Mouse (Mus musculus): ENCODE data around the gene Amhr2.

The Amhr2 gene

GRCm38 (mm10) chr15:102445146-102445545 is at the start of gene Amhr2:
Gene Amhr2, plus strand, starts transcription at chr15:102445367.
- no peak for DNase-seq (ENCODE audit: low spot score)

DNA sequence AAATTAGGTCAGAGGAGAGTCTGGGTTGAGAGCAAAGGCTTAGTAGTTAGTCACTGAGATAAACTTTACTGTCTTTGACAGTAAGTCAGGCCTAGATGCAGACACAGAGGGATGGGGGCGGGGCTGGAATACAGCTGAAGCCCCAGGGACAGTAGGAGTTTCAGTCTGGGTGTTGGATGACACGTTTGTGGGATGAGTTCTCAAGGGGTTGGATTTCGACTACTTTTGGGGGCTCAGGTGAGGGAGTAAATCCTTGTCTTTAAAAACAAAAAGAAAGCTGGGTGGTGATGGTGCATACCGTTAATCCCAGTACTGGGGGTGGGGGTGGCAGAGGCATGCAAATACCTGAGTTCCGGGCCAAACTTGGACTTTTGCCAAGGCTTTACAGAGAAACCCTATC is 46.5 kb upstream of the Amhr2 start:
- DNase-seq (ENCODE audit: low spot score), result no peak

DNA sequence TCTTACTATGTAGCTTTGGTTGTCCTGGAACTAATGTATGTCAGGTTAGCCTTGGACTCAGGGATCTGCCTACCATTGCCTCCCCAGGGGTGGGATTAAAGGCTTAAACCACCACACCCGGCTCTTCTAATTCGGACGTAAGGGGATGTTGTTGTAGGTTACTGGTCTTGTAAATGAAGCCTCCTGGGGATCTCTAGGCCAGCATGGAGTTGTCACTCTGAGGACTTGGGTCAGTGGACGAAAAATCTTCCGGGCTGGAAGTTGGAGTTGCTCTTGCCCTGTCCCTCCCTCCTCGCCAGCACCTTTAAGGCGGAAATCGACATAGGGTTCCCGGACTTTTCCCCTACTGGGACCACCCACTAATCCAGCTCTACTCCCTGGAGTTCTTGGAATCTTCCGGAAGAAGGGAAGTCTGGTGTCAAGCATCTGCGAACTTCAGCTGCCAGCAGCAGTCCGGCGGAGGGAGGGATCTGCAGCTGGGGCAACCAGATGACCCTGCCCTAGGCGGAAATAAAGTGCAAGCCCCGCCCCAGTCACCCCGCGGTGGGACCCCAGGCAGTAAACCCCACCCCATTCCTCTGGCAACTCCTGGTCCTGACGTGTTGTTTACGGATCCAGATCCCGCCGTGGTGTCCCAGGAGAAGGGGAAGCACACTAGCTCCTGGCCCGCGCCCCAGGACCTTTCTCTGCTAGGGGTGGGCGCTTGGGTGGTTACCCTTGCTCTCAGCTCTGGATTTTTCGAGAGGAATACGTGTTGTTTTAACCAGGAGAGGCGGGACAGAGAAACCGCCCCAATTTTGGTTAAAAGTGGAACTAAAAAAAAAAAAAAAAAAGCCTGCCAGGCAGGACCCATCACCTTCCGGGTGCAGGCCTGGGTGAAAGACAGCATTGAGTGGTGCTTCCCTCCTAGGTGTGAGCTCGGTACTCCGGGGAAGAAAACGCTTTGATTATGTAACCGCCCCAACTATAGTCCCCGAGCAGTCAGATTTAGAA is 45.6 kb upstream of the Amhr2 start:
- peak; percentile 57 for DNase-seq (ENCODE audit: low spot score)

DNA sequence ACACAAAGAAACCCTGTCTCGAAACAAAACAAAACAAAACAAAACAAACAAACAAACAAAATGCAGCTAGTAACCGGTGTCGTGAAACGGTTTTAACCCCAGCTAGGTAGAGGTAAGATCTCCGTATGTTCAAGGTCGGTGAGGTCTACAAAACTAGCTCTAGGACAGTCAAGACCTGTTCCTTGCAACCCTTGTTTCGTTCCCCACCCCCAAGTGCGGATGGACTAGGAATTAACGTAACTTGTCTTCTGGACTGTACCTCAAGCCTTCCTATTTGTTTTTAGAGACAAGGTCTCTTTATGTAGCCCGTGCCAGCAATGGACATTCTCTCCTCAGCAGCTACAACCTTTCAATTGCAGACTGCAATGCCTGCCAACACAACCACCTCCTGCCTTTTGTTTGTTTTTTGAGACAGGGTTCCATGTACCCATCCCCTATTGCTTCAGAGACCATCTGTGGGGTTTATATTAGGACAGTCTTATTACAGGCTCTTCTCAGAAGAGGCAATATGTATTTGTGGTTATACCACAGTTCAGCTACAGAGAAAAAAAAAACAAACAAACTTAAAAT is 44.6 kb upstream of the Amhr2 start:
- no peak for DNase-seq (ENCODE audit: low spot score)

DNA sequence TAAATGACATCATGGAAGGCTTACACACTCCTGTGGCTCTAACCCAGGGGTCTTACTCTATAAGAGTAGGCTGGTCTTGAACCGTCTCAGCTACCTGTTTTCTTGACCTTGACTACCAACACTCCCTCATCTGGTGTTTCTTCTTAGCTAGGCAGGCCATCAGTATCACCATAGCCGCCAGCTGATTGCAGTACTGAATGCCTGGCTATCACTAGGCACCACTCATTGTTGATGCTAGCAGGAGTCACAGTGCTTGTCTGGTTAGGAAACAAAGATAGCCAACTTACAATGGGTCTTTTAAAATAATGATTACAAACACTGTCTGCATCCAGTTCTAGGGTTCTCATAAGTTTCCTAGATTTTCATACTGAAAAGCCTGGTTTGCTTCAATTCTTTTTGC is 43.9 kb upstream of the Amhr2 start:
- DNase-seq (ENCODE audit: low spot score), result no peak

DNA sequence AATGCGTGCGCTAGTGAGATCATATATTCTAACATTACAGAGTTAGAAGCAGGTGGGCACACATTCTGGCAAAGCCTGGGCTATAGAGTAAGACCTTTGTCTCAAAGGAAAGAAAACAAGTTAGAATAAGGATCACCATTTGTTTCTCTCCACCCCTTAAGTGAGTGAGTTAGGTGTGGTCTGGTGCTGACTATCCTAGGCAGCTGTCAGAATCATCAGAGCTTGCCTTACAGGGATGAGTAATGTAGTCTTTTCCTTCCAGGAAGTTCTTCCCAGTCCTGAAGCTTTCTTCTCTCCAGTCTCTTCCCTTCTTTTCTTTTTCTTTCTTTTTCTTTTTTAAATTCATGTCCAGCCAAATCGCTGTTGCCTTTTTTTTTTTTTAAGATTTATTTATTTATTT is 43.0 kb upstream of the Amhr2 start:
- no peak for DNase-seq (ENCODE audit: low spot score)

DNA sequence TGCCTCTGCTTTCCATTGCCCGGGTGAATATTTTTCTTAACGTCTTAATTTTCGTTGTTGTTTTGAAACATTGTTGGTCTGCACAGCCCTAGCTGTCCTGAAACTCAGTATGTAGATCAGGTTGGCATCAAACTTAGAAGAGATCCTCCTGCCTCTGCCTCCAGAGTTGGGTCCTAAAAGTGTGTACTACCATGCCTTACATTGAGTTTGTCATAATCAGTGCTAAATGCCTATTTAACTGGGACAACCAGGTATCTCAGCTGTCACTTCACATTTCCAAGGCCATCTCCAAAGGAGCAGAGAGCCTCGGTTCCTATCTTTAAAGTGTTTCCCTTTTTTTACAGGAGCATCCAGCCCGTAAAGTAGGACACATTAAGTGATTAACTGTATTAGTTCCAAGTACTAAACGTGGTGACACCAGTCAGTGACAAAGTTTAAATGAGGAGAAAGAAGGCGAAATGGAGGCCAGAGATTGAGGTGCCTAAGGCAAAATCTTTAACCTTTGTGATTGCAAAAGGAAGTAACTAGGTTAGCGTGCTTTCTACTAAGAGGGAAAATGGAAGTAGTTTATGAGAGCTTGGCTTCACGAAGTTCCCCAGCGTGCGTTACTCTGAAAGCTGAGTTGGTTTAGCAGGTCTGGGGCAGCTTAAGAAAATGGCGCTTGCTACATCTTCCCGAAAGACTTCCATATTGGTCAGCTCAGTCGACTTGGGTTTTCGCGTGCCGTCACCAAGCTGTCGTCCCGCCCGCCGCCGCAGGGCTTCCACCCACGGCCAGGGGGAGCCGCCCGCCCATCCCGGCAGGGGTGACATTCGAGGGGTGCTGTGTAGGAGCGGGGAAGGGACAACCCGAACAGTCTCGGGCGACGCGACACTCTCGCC is 40.3 kb upstream of the Amhr2 start:
- no peak for DNase-seq (ENCODE audit: low spot score)

DNA sequence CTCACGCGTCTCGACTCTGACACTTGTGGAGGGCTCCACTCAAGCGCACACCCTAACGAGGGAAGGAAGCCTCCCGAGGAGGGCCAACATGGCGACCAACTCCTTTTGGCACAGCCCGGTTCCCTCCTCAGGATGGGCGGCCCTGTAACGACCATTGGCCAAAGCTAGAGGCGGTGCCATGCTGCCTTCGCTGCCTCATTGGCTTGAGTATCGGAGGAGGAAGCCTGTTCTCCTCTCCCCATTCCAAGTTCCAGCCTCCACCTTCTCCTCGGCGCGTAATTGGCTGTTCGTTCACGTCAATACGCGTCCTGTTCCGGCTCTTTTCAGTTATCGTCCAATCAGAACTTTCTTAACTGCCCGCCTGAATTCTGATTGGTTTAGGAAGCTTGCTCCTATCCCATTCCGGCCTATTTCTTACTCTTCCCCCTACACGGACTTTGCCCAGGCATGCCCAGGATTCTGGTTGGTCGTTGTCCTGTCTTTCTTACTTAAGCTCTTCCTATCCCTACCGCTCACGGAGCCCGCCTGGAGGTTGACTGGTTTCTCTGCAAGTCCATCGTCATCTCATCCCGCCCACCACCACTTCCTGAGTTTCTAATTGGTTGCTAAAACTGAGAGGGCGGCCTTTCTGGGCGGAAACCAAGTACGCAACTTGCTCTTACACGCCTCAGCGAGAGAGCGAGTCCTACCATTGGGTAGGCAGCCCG is 39.5 kb upstream of the Amhr2 start, which contains the start of gene Sp1:
Gene Sp1 (plus strand): TSS at position 655 of the 707 bp plus-strand sequence.
- peak; percentile 98 for DNase-seq (ENCODE audit: low spot score)

GRCm38 (mm10) chr15:102406196-102406911 is 38.8 kb upstream of the Amhr2 start:
- DNase-seq (ENCODE audit: low spot score), result peak; percentile 73

- DNase-seq (ENCODE audit: low spot score), result no peak
Measured at GRCm38 (mm10) chr15:102406912-102407580, 38.1 kb upstream of the Amhr2 start.

DNA sequence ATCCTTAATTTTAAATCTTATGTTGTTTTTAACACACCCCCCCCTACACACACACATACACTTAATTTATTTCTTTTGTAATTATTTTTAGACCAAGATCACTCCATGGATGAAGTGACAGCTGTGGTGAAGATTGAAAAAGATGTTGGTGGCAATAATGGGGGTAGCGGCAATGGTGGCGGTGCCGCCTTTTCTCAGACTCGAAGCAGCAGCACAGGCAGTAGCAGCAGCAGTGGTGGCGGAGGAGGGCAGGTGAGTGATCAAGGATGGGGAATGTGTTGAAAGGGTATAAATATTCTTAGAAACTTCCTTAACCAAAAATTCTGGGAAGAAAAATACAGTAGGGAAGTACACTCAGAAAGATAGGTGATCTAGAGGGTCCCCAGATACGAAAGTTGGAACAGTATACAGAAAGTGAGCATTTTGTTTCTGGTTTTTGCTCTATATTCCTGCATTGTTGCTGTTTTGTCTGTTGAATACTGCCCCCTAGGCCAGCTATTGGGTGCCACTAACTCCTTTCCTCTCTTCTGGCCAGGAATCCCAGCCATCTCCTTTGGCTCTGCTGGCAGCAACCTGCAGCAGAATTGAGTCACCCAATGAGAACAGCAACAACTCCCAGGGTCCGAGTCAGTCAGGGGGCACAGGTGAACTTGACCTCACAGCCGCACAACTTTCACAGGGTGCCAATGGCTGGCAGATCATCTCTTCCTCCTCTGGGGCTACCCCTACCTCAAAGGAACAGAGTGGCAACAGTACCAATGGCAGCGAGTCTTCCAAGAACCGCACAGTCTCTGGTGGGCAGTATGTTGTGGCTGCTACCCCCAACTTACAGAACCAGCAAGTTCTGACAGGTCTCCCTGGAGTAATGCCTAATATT is 37.2 kb upstream of the Amhr2 start:
- DNase-seq (ENCODE audit: low spot score), result no peak

GRCm38 (mm10) chr15:102408558-102409130 is 36.5 kb upstream of the Amhr2 start:
- DNase-seq (ENCODE audit: low spot score), result no peak

DNA sequence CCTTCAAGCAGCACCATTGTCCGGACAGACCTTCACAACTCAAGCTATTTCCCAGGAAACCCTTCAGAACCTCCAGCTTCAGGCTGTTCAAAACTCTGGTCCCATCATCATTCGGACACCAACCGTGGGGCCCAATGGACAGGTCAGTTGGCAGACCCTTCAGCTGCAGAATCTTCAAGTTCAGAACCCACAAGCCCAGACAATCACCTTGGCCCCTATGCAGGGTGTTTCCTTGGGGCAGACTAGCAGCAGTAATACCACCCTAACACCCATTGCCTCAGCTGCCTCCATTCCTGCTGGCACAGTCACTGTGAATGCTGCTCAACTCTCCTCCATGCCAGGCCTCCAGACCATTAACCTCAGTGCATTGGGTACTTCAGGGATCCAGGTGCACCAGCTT is 35.9 kb upstream of the Amhr2 start:
- DNase-seq (ENCODE audit: low spot score), result no peak

DNA sequence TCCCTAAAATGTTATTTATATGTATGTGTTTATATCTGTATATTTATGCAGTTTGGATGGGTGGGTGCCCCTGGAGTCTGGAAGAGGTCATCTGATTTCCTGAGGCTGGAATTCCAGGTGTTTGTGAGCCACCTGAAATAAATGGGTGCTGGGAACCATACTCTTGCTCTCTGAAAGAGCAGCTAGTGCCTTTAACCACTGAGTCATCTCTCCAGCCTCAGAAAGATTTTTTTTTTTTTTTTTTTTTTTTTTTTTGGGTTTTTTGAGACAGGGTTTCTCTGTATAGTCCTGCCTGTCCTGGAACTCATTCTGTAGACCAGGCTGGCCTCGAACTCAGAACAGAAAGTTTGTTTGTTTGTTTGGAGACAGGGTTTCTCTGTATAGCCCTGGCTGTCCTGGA is 34.1 kb upstream of the Amhr2 start:
- DNase-seq (ENCODE audit: low spot score), result no peak

GRCm38 (mm10) chr15:102413687-102414086 is 31.5 kb upstream of the Amhr2 start:
- no peak for DNase-seq (ENCODE audit: low spot score)

GRCm38 (mm10) chr15:102417524-102417923 is 27.6 kb upstream of the Amhr2 start:
- no peak for DNase-seq (ENCODE audit: low spot score)

DNA sequence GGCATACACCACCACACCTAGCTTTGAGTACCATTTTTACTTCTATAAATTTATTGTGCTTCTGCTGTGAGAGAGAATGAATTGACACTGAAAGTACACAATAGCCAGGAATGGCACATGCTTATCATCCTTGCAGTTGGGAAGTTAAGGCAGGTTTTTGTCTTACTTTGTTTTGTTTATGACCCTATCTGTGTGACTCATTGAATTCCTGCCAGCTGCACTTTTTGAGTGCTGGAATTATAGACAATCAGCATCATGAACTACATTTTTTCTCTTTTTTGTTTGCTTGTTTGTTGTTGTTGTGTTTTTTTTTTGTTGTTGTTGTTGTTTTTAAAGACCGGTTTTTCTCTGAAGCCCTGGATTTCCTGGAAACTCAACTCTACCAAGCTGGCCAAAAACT is 24.2 kb upstream of the Amhr2 start:
- no peak for DNase-seq (ENCODE audit: low spot score)

GRCm38 (mm10) chr15:102421437-102421836 is 23.7 kb upstream of the Amhr2 start:
- no peak for DNase-seq (ENCODE audit: low spot score)

GRCm38 (mm10) chr15:102423602-102424240 is 21.4 kb upstream of the Amhr2 start:
- no peak for DNase-seq (ENCODE audit: low spot score)

All from spleen, adult 12 weeks (tissue).